Comparison of ENCODE assay signal across 13 mouse cellular contexts in the genomic region with DNA sequence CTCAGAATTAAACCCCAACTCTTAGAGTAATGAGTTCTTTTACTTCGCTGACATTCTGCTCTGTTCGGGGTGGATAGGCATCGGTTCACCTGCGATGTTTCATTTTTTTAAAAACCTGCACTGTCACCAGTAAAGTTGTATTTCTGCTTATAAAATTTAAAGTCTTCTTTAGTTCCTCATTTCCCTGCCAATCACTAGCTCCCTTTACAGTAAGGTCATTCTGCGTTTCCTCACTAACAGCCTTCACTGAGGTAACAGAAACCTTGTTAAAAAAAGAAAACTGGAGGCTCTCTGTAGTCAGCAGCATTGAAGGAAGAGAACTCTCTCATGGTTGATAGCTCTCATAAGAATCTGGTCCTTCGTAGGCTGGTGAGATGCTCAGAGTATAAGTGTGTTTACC.
"Had no signal": no experiment of that assay in that cellular context is flagged by ENCODE, and none has a peak within 500 bp of the region (broad histone marks: within the 10 kb centered on the region; RNA-seq: fewer than 3 reads in every experiment).

No protein-coding gene starts in this region.

- H3K27ac ChIP-seq: left cerebral cortex, adult 2 months; limb, embryonic 10.5 days; liver, embryonic 15.5 days; midbrain, embryonic 12.5 days; neural tube, embryonic 15.5 days had no signal

- H3K4me1 ChIP-seq: limb, embryonic 10.5 days; midbrain, embryonic 12.5 days; neural tube, embryonic 15.5 days had no signal

- H3K27me3 ChIP-seq: liver, embryonic 15.5 days; midbrain, embryonic 12.5 days; neural tube, embryonic 15.5 days had no signal

- H3K9ac ChIP-seq: liver, embryonic 15.5 days; midbrain, embryonic 12.5 days; neural tube, embryonic 15.5 days had no signal

- H3K4me3 ChIP-seq: left cerebral cortex, adult 2 months; limb, embryonic 10.5 days; liver, embryonic 15.5 days; midbrain, embryonic 12.5 days; neural tube, embryonic 15.5 days had no signal

- H3K9me3 ChIP-seq: limb, embryonic 10.5 days; liver, embryonic 15.5 days; midbrain, embryonic 12.5 days; neural tube, embryonic 15.5 days had no signal

- DNase-seq: kidney, adult 8-10 months; kidney, postnatal 25 days; lung, adult 2 months; lung, postnatal 4 days had no signal

- H3K36me3 ChIP-seq: limb, embryonic 10.5 days; liver, embryonic 15.5 days; midbrain, embryonic 12.5 days; neural tube, embryonic 15.5 days had no signal

- ATAC-seq: intestine, postnatal 0 days; lung, postnatal 0 days; midbrain, embryonic 16.5 days had no signal

- H3K4me2 ChIP-seq: liver, embryonic 11.5 days; liver, embryonic 15.5 days; midbrain, embryonic 12.5 days; neural tube, embryonic 15.5 days had no signal
